Mouse (Mus musculus) right cerebral cortex, adult 2 months (tissue): ENCODE measurements around the gene Inhba.
A peak's percentile ranks its signal among the peaks of the same experiment; 100 is the strongest.

Experiments
- DNase-seq, 2 experiments: peaks; one replicate each; pipeline ENCODE4 v3.0.0; 2021 to 2022; ENCODE audit warnings: low spot score in 2 of 2

Gene Inhba

GRCm38 (mm10) chr13:16011372-16012242, at the start of gene Inhba:
Gene Inhba (plus strand): TSS chr13:16011851.
- peak; percentile 58 to 63 for DNase-seq

- DNase-seq = no peak
These were observed 35.1 kb upstream of the Inhba start for GRCm38 (mm10) chr13:15976584-15976983.

GRCm38 (mm10) chr13:15979551-15979950, 32.1 kb upstream of the Inhba start:
- peak; percentile 49 to 55 for DNase-seq

DNA sequence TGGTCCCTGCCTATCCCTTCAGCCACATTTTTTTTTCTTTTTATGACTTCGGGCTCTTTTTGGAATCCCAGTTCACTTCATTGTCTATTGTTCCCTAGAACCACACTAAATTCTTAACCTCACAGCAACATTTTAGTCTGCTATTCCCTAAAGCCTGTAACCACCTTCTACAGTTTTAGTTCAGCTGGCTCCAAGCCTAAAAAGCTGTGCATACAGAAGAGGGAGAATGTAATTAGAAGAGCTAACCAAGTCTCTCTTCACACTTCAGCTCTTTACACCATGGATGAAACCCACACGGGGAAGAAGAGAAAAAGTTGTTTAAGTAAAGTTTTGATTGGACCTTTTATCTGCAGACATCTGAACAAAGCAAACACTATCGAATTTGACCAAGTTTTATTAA, 29.6 kb upstream of the Inhba start:
- peak; percentile 11 to 30 for DNase-seq

GRCm38 (mm10) chr13:15985761-15986160, 25.9 kb upstream of the Inhba start:
- DNase-seq = no peak

DNA sequence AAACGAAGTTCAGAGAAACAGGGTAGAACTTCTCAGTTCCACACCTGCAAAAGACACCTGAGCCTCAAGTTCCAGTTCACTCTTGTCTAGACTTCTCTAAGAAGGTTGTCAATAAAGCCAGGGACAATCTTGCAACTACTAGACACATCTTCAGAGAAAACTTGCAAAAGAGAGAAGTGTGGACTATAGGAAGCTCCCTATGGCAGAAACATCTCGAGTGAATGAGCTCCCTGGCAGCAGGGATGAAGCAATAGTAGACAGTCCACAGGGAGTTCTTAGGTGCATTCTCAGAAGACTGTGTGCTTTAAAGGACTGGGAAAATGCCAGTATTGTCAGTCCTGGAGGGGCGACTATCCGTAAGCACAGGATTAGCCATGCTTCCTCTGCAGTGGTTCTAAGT, 25.5 kb upstream of the Inhba start:
- no peak for DNase-seq

GRCm38 (mm10) chr13:15995314-15995713, 16.3 kb upstream of the Inhba start:
- no peak for DNase-seq

- DNase-seq = peak; percentile 71 to 76
These were observed 6.1 kb upstream of the Inhba start for GRCm38 (mm10) chr13:16005517-16005916.

- no peak for DNase-seq
These were observed 3.9 kb upstream of the Inhba start for GRCm38 (mm10) chr13:16007748-16008147.

- no peak for DNase-seq
These were observed 3.3 kb upstream of the Inhba start for GRCm38 (mm10) chr13:16008348-16008747.

DNA sequence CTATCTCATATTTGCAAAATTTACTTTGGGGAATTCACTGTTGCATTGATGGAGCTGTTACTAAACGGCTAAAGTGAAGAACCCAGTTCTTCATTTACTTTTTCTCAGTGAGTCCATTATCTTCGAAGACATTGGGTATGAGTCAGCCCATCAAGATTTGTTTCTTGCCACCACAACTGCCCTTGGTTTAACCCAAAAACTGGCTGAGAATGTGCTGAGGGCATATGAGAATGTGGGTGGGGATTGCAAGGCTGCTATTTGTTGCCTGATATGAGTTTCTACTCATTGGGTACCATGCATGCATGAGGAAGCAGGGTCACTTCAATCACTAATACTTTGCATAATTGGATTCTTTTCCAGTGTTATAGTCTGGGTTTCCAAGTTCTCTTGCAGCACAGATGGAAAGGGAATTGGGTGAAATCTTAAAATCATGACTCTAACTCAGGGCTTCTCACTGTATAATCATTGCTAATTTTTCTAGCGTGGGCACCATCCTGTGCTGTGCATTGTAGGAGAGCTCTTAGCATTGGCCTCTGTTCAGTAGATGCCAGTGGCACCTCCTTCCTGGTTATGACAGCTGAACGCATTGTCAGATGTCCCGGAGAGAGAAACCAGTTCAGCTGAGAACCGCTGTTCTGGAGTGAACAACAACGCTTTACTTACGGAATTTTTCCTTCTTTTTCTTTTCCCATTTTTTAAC, 1.7 kb upstream of the Inhba start:
- no peak for DNase-seq

GRCm38 (mm10) chr13:16010586-16010985, 1.1 kb upstream of the Inhba start:
- DNase-seq = no peak

DNA sequence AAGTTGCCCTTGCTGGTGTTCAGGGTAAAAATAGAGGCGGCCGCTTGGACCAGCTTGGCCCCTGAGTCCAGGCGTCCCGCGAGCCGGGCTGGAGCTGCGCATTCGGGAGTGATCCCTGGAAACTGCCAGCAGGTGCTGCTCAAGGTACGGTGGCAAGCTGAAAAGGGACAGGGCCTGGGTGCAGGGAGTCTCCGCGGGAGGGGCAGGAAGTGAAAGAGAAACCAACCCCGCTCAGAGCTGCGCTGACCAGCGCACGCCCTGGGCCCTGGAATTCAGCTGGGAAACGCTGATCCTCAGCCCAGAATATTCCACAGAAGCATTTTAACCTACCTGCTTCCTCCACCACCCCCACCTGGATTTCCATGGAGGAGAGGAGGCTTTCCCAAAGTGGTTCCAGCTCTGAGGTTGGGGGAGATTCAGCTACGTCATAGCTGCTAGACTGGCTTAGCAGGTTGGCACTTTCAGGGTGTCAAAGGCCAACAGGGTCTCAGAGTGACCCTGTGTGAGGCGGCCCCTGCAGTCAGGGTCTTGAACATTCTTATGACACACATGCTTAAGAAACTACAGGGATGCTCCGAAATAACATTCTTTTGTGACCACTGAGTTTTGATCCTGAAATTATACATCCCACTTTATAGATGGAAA, 714 bp downstream of the Inhba start:
- DNase-seq = peak; percentile 61 to 74

DNA sequence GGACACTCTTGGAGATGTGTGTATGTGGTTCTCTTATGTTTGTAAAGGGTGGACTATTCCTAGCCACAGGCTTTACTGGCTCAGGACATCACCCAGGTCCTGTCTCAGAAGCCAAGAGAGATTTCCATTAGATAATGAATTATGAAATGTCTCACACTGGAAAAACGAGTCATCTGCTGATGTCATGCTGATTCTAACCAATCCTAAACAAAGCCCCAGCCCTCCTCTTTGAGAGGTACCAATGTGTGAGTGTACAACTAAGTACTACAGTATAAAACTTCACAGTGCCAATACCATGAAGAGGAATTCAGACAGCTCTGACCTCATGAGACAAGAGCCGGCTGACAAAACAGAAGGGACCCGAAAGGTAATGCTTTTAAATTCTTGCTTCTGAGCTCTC, 2.5 kb downstream of the Inhba start:
- DNase-seq = no peak

DNA sequence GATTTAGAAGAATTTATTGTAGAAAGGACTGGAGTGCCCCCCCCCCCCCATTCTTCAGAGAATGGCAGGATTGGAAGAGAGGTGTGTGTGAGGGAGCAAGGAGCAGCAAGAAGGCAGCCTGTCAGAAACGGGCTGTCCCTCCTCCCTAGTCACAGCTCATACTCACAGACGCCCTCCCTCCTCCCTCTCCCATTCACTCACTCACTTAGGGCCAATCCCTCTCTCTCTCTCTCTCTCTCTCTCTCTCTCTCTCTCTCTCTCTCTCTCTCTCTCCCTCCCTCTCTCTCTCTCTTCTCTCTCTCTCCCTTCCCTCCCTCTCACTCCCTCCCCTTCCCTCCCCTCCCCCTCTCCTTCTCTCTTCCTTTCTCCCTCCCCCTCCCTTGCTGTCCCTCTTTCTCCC, 4.9 kb downstream of the Inhba start:
- no peak for DNase-seq

- DNase-seq = no peak
These were observed 5.7 kb downstream of the Inhba start for GRCm38 (mm10) chr13:16017338-16017737.

DNA sequence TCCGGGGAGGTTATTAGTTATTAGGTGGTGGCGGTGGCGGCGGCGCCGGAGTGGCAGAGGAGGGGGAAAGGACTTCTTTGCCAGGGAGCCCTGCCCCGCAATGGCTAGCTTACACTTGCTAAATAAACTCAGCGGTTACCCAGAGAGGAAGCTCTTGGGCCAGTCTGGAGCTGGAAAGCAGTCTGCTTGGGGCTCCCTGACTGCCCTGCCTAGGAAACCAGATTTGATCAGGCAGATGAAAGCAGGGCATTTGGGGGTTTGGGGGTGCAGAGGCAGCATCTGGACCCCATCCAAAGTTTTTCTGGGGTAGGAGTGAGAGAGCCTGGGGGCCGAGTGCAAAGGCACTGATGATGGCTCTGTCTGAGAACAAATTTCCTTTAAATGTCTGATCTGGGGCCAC, 6.1 kb downstream of the Inhba start:
- peak in 1 of 2 experiments; percentile 9 for DNase-seq

DNA sequence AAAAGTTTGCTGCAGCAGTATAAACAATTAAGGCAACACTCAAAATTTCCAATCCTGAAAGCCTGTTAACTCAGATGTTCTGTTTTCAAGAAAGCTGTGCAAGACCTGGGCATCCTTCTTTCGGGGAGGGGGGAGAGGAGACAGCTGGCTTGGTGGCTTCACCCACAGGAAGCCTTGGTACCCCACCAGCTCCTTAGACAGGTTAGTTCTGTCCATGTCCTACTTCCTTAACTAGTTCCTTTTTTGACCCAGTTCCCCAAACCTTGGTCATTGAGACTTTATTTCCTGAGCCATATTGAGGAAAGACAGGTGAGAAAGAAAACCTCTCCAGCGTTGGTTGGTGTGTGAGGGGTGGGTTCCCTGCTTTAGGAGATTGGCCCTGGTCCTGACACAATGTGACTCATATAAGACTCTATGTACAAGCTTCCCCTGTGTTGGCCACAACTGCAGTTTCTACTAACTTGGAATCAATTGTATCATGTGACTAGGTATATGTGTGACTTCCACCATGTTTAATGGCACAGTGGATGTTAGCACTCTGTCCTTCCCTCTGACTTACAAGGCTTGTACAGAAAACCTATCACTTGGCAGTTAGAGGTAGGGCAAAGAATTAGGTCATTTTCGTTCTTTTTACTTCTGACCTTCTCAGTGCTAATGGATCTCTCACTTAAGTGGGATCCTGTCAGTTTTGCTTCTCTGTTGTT, 7.3 kb downstream of the Inhba start:
- no peak for DNase-seq

DNA sequence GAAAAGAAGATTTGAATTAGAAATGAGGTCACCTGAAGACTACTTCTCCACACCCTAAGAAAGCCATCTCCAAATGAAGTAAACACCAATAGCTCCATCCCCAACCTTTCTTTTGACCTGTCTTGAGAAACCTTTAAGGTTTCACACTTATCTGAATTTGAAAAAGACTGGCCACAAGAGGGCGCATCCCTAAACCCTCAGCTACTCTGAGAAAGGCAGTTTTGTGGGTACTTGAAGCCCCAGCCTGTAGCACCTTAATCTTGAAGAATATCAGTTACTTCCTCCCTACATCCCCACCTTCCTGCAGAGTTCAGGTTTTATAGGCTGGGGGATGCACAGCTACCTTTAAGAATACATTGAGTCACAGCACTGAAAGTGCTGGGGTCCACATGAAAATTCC, 9.0 kb downstream of the Inhba start:
- peak; percentile 64 to 67 for DNase-seq

GRCm38 (mm10) chr13:16021181-16021580, 9.5 kb downstream of the Inhba start:
- peak in 1 of 2 experiments; percentile 39 for DNase-seq

- peak in 1 of 2 experiments; percentile 30 for DNase-seq
These were observed 10.2 kb downstream of the Inhba start for GRCm38 (mm10) chr13:16021849-16022248.

DNA sequence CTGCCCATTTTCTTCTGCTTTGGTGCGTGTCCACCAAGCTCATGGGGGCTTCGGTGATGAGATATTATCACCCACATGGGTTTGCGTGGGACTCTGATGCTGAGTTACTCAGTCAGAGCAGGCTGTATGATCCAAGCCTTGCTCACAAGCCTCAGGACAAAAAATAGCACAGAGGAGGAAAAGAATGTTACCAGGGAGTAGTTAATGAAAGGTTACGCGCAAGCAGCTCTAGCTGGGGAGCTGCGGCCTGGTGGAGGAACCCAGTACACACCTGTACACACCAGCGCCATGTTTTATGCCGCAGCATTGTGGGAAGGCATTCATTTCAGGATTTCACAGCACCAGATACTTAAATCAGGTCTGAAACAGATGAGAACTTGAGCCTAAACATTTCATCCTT, 10.9 kb downstream of the Inhba start:
- peak in 1 of 2 experiments; percentile 69 for DNase-seq
